17 mouse cellular contexts compared by ENCODE assay signal in the genomic region with DNA sequence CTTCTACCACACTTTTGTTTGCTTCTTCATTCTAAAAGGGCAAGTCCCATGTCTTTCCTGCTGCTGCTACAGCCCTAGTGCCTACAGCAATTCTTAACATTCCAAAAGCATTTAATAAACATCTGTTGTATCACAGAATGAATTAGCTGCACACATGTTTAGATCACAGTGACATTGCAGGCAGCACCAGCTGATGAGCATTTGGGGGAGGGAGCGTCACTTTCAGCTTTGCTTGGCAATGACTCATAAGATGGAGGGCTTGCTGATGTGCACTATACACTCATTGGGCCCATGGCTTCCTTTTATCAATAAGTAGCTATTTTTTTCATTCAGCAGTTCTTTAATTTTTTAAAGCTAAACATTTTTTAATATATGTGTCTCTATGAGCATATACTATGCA. TPM values are rescaled to one million over a fixed set of nuclear protein-coding genes. Genes with fewer than 3 reads are reported as not detected.
DNase-seq lines count a peak whose midpoint lies in the region; ATAC-seq and TF ChIP-seq lines count a peak whose summit lies in the region.
"Had no signal": no experiment of that assay in that cellular context is flagged by ENCODE, and none has a peak within 500 bp of the region (broad histone marks: within the 10 kb centered on the region; RNA-seq: fewer than 3 reads in every experiment).

No protein-coding gene starts in this region.

- WGBS in heart, embryonic 10.5 days: 92% methylated on average over 1 of the region's 1 CpGs
- 39% methylated on average over 1 of the region's 1 CpGs for WGBS in olfactory bulb, adult 2 months

- no peak overlapping the region for H3K4me3 ChIP-seq in heart, embryonic 10.5 days
- peak overlapping the region; percentile 35 for H3K4me3 ChIP-seq in megakaryocyte, embryonic 14.5 days (replicated peaks)
- no peak overlapping the region for H3K4me3 ChIP-seq in olfactory bulb, adult 2 months (ENCODE audit: insufficient read depth, low read depth, low read length)
- H3K4me3 ChIP-seq: forebrain, embryonic 13.5 days; lung, embryonic 15.5 days; midbrain, embryonic 12.5 days had no signal

- TF ChIP-seq POLR2A in olfactory bulb, adult 2 months (IDR thresholded peaks at IDR 0.05; ENCODE audit: insufficient read depth, low read depth, low read length): no peak

- DNase-seq in heart, embryonic 10.5 days (ENCODE audit: low spot score): peak; percentile 3
- DNase-seq in heart, adult 8-10 months (ENCODE audit: low spot score): no peak
- peak; percentile 33 for DNase-seq in NIH3T3 (ENCODE audit: low read depth)
- DNase-seq: adrenal gland, postnatal 25 days; cerebellum, adult 9-11 months; gastrocnemius, postnatal 25 days; heart, postnatal 10 days; kidney, postnatal 25 days had no signal

- H3K9me3 ChIP-seq in heart, embryonic 10.5 days: no peaks in the 10 kb centered on the region
- no peaks in the 10 kb centered on the region for H3K9me3 ChIP-seq in megakaryocyte, embryonic 14.5 days
- H3K9me3 ChIP-seq: forebrain, embryonic 13.5 days; lung, embryonic 15.5 days; midbrain, embryonic 12.5 days had no signal

- no peaks in the 10 kb centered on the region for H3K27me3 ChIP-seq in heart, embryonic 10.5 days (ENCODE audit: insufficient read depth, poor library complexity, severe bottlenecking)
- no peaks in the 10 kb centered on the region for H3K27me3 ChIP-seq in megakaryocyte, embryonic 14.5 days (replicated peaks)
- H3K27me3 ChIP-seq: forebrain, embryonic 13.5 days; lung, embryonic 15.5 days; midbrain, embryonic 12.5 days had no signal

- no peak overlapping the region for H3K27ac ChIP-seq in heart, embryonic 10.5 days
- H3K27ac ChIP-seq in olfactory bulb, adult 2 months (ENCODE audit: insufficient read depth, low read depth, low read length): peak overlapping the region; percentile 14; the same call in 1 of the 2 replicates
- H3K27ac ChIP-seq: forebrain, embryonic 13.5 days; hindbrain, embryonic 14.5 days; lung, embryonic 15.5 days; midbrain, embryonic 12.5 days had no signal

- no peak for ATAC-seq in megakaryocyte, adult 5-6 weeks (ENCODE audit: poor library complexity, severe bottlenecking)
- ATAC-seq in erythroid progenitor cell, adult 5-6 weeks (replicated peaks; ENCODE audit: low FRiP score, poor library complexity, severe bottlenecking): no peak
- ATAC-seq: forebrain, embryonic 13.5 days; intestine, postnatal 0 days had no signal

- 0 out of 2 replicates have a peak, but pooled peaks cover 13% of the 10 kb centered on the region for H3K36me3 ChIP-seq in heart, embryonic 10.5 days
- peaks cover 54% of the 10 kb centered on the region for H3K36me3 ChIP-seq in megakaryocyte, embryonic 14.5 days (replicated peaks; ENCODE audit: low read length)
- H3K36me3 ChIP-seq: lung, embryonic 15.5 days had no signal

- TF ChIP-seq CTCF in olfactory bulb, adult 2 months (IDR thresholded peaks at IDR 0.05; ENCODE audit: insufficient read depth, low read depth, low read length): no peak

- no peaks in the 10 kb centered on the region for H3K4me1 ChIP-seq in heart, embryonic 10.5 days
- H3K4me1 ChIP-seq in megakaryocyte, embryonic 14.5 days: peaks cover 33% of the 10 kb centered on the region
- peaks cover 2% of the 10 kb centered on the region; the same call in 1 of the 2 replicates for H3K4me1 ChIP-seq in olfactory bulb, adult 2 months (ENCODE audit: control insufficient read depth, insufficient read depth, low read length)
- H3K4me1 ChIP-seq: forebrain, embryonic 13.5 days; lung, embryonic 15.5 days; midbrain, embryonic 12.5 days had no signal

RNA-seq across cellular contexts. Expression of a gene that starts 30.4 kb away (rescaled TPM):
- polyA plus RNA-seq in heart, embryonic 10.5 days (2016; fragmentation: Nextera tagmentation; extraction: Ambion mirVana): 26.1 and 30.6 TPM in 2 replicates
- 10 to 100 TPM; 27.2 to 33.8 (median 30.0) TPM for total RNA-seq in heart, adult 8-10 months (2022)
- 19.1 and 19.4 TPM in 2 replicates for polyA plus RNA-seq in megakaryocyte, embryonic 14.5 days (2012; ENCODE audit: insufficient read depth, low replicate concordance)
- 23.8 and 31.2 TPM in 2 replicates for total RNA-seq in megakaryocyte, adult 5-6 weeks (2015)
- 9.5 and 11.6 TPM in 2 replicates for total RNA-seq in megakaryocyte, adult 5-6 weeks (2017)
- not detected in 2 replicates for polyA plus RNA-seq in olfactory bulb, adult 2 months (2012; ENCODE audit: insufficient read depth, insufficient read length, low replicate concordance, missing spikeins)
- total RNA-seq in erythroid progenitor cell, adult 5-6 weeks (2015; ENCODE audit: low replicate concordance): 9.0 and 32.3 TPM in 2 replicates
- total RNA-seq in erythroid progenitor cell, adult 5-6 weeks (2017; ENCODE audit: low replicate concordance): 8.2 and 34.4 TPM in 2 replicates

RNA-seq across cellular contexts. Expression of a gene that starts 32.1 kb away (rescaled TPM):
- polyA plus RNA-seq in heart, embryonic 10.5 days (2016; fragmentation: Nextera tagmentation; extraction: Ambion mirVana): 75.1 and 88.2 TPM in 2 replicates
- 10 to 100 TPM; 55.7 to 68.3 (median 61.1) TPM for total RNA-seq in heart, adult 8-10 months (2022)
- polyA plus RNA-seq in megakaryocyte, embryonic 14.5 days (2012; ENCODE audit: insufficient read depth, low replicate concordance): 556 and 663 TPM in 2 replicates
- 116 and 124 TPM in 2 replicates for total RNA-seq in megakaryocyte, adult 5-6 weeks (2015)
- total RNA-seq in megakaryocyte, adult 5-6 weeks (2017): 104 and 119 TPM in 2 replicates
- not detected in 2 replicates for polyA plus RNA-seq in olfactory bulb, adult 2 months (2012; ENCODE audit: insufficient read depth, insufficient read length, low replicate concordance, missing spikeins)
- total RNA-seq in erythroid progenitor cell, adult 5-6 weeks (2015; ENCODE audit: low replicate concordance): 12.6 and 13.4 TPM in 2 replicates
- total RNA-seq in erythroid progenitor cell, adult 5-6 weeks (2017; ENCODE audit: low replicate concordance): 8.6 and 18.6 TPM in 2 replicates
